1 mouse cellular context compared by ENCODE assay signal in genomic region chr12:81918346-81918745, GRCm38 (mm10).
A peak's percentile ranks its signal among the peaks of the same experiment; 100 is the strongest.
TF ChIP-seq lines count a peak whose summit lies in the region.

No protein-coding gene starts in this region.

TF ChIP-seq in CH12.LX, 34 proteins besides CTCF, POLR2A, EP300 and RAD21 (continued from another document):
- TF ChIP-seq ZC3H11A (IDR thresholded peaks at IDR 0.05; ENCODE audit: low read depth, low read length) (no peak), BHLHE40 (IDR thresholded peaks at IDR 0.05; ENCODE audit: low read depth, low read length) (peak; percentile 33; the same call in 1 of the 2 replicates)
